Mouse (Mus musculus) gastrocnemius, postnatal 14 days (tissue): ENCODE data around the gene 1600014C10Rik. TPM values are rescaled to one million over a fixed set of nuclear protein-coding genes. Genes with fewer than 3 reads are reported as not detected.

Source experiments
- DNase-seq: peaks from one replicate; pipeline ENCODE4 v3.0.0; 2021; ENCODE audit warnings: mixed read lengths
- intact Hi-C: fragments of 180-260 bp; cut with DNase I; formaldehyde crosslinking; loops from one replicate; pipeline ENCODE4 v1.15.1; 2025; ENCODE audit warnings: low total_unique reads
- total RNA-seq, 2 experiments: library from RNA; stranded (reverse); gene quantifications; 2 replicates each; pipeline ENCODE4 v1.2.3; 2021

Gene 1600014C10Rik
- total RNA-seq, 2 experiments from 2014 or later, result 15.8 to 17.9 TPM

- DNase-seq, result no peak
- intact Hi-C loops, result loop anchor here (5.0 kb wide), 1 partner anchor 58 kb away; no protein-coding TSS in a partner anchor
These were observed 26.0 kb downstream of the 1600014C10Rik start for GRCm38 (mm10) chr7:38208969-38209368.

DNA sequence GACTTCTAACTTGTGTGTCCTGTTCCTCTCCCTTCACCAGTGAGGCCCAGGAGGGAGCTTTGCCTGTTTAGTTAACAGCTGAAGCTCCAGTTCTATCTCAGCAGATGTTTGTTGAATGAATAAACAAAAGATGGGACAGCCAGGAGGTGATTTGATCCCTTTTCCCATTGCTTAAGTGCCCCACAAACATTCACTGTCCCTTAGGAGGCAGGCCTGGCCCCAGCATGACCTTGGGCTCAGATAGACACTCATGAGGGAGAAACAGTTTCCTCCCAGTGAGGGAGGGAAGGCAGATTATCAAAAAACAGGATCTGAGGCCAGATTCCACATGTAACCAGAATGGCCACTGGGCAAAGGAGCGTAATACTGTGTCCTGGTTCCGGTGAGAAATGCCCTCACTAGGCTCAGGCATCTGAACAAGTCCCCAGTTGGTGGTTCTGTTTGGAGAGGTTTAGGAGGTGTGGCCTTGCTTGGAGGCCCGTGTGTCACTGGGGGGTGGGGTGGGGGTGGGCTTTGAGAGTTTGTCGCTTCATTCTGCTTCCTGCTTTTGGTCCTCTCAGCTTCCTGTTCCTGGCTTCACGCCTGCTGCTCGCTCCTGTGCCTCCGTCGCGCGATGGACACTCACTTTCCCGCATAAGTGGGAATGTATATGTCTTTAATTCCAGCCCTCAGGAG, 26.6 kb downstream of the 1600014C10Rik start:
- intact Hi-C loops, result loop anchor here (5.0 kb wide), 1 partner anchor 58 kb away; no protein-coding TSS in a partner anchor
- no peak for DNase-seq

- intact Hi-C loops, result no loop called here
- DNase-seq, result no peak
These were observed 29.6 kb downstream of the 1600014C10Rik start for GRCm38 (mm10) chr7:38212651-38213062.

DNA sequence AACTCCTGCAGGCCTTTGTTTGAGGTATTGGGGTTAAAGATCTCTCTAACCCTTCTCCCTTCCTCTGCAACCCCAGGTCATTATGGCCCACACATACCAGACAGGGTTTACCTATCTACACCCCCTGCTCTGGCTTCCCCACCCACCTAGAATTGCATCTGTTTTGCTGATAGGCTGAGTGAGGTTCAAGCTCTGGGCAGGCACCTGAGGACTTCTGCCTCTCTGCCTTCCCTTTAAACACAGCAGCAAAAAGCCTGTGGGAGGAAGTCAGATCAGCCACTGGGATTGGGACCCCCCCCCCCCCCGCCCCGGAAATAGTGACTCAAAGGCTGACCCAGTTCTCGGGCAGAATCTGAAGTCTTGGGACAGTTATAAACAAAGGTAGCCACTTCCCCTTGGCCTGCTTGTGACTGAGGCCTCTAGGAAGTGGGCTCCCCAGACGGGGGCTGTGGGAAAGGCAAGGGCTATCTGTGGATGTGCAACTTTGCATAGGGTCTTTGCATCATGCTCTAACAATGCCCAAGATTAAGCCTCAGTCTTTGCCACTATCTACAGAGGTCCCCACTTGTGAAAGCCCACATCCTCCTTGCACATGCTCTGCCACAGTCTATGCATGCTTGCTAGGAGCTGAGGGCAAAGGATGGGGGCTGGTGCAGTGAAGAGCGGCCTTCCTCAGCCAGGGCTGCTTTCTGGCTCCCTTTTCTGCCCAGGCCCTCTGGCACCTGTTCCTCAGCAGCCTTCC, 31.6 kb downstream of the 1600014C10Rik start:
- intact Hi-C loops, result no loop called here
- no peak for DNase-seq

DNA sequence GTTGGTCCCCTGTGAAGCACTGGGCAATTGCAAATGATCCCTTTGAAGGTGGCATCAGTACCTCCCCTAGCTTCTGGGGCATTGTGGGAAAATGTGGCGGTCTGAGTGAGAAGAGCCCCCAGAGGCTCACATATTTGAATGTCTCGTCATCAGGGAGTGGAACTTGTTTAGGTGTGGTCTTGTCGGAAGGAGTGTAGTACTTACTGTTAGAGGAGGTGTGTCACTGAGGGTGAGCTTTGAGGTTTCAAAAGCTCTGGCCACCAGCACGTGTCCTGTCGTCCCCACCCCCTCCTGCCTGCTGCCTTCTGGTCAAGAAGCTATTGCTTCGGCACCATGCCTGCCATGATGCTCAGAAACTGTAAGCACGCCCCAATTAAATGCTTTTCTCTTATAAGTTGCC, 32.3 kb downstream of the 1600014C10Rik start:
- intact Hi-C loops, result no loop called here
- DNase-seq, result no peak

GRCm38 (mm10) chr7:38215697-38216096, 32.7 kb downstream of the 1600014C10Rik start:
- DNase-seq, result no peak
- intact Hi-C loops, result no loop called here

DNA sequence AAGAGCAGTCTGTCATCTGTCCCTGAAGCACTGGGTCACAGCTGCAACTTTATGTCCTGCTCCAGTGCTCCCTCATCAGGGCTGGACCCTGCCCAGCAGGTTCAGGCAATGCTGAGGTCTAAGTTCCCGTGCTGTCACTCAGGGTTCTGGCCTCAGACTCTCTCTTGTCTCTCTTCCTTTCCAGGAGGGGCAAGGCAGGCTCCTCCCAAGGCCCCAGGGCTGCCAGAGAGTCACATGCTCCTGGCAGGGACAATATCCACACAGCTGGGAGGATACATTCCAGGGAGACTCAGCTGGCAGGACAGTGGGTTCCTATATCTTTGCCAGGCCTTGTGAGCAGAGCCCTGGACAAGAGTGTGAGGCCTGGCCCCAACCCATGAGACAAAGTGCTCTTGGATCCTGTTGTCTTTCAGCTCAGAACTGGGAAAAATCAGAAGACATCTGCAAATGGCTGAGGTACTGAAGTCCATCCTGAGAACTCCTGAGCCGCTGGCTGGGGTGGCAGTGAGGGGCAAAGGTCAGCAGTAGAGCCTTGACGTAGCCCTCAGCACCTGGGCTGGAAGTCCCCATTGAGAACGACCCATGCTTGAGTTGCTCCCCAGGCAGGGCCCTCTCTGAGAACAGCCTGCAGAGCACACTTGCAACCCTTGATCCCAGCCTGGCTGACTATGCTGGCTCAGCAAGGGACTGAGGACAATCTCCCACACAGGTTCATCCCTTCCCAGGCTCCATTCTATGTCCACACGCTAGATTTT, 34.6 kb downstream of the 1600014C10Rik start:
- intact Hi-C loops, result no loop called here
- DNase-seq, result peak; percentile 94

DNA sequence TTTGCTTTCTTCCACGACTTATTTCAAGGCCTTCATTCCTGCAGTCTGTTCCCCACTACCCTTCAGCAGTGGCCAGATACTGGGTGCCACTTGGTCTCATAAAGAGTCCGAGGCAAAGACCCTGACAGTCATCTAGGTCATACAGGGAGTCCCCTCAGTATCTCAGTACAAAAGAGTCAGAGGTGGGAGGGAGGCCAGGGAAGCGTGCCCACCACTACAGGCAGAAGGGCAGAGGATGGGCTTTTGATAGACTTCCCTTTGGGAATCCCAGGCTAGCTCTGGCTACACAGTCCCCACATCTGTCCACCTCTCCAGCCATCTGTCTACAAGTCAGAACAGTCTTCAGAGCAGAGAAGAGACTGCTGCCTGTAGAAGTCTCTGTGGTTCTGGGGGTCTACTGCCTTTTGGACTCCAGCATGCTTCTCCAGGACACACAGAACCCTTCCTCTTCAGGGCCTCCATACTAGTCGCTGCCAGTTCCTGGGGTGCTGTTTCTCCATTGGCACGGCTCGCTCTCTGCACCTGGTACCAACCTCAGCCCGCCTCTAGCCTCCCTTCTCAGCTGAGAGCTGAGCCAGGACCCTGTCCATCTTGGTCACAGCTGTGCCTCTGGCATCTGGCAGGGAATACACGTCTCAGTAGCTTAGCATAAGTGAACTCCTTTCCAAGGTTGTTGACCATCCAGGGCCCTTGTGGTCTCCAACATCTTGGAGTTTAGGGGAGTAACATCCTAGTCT, 35.8 kb downstream of the 1600014C10Rik start:
- DNase-seq, result peak; percentile 46
- intact Hi-C loops, result no loop called here

GRCm38 (mm10) chr7:38219526-38219925, 36.5 kb downstream of the 1600014C10Rik start:
- DNase-seq, result no peak

GRCm38 (mm10) chr7:38220866-38221265, 37.8 kb downstream of the 1600014C10Rik start:
- intact Hi-C loops, result no loop called here
- DNase-seq, result no peak

More at GRCm38 (mm10) chr7:38219526-38219925, 36.5 kb downstream of the 1600014C10Rik start:
- intact Hi-C loops, result no loop called here

DNA sequence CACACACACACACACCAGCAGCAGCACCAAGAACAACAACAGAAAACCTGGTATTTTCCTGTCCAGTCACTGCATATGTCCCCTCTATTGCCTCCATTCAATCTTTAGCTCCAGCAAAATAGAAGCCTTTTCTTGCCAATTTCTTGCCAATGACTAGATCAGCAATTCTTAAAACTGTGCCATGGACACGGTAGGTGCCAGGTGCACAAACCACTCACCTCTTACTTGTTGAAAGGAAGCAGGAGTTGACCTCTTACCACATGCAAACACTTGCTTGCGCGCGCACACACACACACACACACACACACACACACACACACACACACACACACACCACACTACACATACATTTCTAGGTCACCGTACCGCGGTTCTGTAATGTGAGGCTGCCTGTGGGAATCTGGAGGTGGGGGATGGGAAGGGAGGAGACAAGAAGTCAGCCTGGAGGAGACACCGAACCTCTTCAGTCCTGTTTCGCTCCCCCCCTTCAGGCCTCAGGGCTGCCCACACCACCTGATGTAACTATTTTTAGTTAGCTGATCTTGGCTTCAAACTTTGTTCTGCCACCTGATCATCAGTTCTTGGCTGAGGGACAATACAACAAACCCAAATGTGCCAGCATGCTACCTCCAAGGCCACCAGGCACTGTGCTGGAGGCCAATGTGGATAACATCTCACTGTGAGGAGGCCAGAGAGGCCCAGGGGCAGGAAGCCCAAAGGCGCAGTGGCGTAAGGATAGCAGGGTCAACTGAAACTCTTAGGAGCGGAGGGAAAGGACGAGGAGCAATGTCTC, 41.8 kb downstream of the 1600014C10Rik start:
- DNase-seq, result peak; percentile 56
- intact Hi-C loops, result no loop called here

DNA sequence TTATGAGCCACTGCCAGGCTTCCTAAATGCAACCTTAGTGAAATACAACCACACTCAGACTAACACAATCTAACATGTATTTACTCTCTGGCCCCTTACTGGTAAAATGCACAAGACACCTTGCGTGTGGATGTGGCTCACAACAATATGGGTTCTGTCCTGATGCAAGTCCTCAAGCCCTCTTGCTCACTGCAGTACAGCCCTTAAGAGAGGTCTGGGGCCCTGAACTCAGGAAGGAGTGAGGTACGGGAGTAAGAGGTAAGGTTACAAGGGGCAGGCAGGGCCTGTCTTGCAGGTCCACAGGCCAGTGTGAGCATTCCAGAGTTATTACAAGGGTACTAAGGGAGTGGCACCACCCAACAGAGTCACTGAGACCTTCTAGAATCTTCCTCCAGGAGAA, 43.2 kb downstream of the 1600014C10Rik start:
- no peak for DNase-seq
- intact Hi-C loops, result no loop called here

GRCm38 (mm10) chr7:38227181-38227899, 44.3 kb downstream of the 1600014C10Rik start:
- peak; percentile 93 for DNase-seq
- intact Hi-C loops, result no loop called here

DNA sequence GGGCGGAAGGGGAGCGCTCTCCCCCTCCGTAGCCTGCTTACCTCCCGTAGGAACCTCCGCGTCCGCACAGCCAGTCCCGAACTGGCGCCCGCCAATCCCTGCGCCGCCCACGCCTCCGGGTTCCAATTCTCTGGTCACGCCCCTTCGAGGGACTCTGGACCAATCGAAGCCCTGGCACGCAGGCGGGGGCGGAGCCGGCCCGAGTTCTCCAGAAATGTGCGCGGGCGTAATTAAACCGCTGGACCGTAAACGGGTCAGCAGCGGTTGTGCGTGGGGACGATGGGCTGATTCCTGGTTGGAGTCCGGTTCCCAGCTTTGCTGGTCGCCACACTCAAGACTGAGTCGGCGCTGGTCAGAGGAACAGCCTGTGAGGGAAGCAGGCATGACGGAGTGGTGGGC, 44.9 kb downstream of the 1600014C10Rik start, which contains the start of gene Plekhf1:
Gene Plekhf1, minus strand, starts transcription at position 117 of the 399 bp plus-strand sequence.
- intact Hi-C loops, result no loop called here
- peak; percentile 97 for DNase-seq

DNA sequence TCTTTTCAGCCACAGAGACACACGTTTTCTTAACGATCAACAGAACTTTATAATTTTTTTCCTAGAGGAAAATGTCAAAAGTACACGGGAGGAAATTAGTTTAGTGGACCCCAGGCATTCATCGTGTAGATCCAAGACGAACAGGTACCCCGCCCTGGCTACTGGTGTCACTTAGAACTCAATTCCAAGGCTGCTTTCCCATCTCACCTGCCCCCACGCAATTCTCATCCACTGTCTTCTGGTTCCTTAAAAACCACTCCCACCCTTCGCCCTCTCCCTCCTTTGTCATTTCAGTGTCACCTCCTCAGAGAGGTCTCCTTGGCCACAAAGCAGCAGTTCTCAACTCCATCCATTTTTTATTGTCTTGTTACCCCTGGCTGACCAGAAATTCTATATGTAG, 45.3 kb downstream of the 1600014C10Rik start:
- DNase-seq, result no peak
- intact Hi-C loops, result no loop called here

DNA sequence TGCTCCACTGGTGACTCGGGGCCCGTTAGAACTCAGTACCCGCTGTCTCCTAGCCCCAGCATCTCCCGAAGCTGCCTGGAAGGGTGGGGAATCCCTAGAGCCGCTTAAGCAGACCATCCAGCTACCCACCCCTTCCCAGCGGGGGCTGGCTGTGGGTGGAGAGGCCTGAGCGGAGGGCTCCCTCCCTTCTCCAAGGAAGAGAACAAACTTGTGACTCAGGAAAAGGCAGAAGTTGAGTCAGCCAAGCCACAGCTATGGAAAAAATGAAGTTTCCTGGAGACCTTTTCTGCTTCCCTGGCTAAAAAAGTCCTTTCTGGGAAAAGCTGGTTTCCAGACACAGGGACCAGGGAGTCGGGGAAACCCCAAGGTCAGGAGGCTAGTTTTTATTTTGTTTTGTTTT, 47.3 kb downstream of the 1600014C10Rik start:
- DNase-seq, result peak; percentile 71
- intact Hi-C loops, result no loop called here

- intact Hi-C loops, result no loop called here
These were observed 53.5 kb downstream of the 1600014C10Rik start for GRCm38 (mm10) chr7:38236400-38237105.

More at GRCm38 (mm10) chr7:38236400-38237105, 53.5 kb downstream of the 1600014C10Rik start:
- no peak for DNase-seq
